Mouse (Mus musculus) right cerebral cortex, adult 18-20 months (tissue): ENCODE measurements around the gene Mtfmt.
A peak's percentile ranks its signal among the peaks of the same experiment; 100 is the strongest.

Experiments
- DNase-seq: peaks from one replicate; pipeline ENCODE4 v3.0.0; 2022; ENCODE audit warnings: mixed read lengths

Gene Mtfmt

DNA sequence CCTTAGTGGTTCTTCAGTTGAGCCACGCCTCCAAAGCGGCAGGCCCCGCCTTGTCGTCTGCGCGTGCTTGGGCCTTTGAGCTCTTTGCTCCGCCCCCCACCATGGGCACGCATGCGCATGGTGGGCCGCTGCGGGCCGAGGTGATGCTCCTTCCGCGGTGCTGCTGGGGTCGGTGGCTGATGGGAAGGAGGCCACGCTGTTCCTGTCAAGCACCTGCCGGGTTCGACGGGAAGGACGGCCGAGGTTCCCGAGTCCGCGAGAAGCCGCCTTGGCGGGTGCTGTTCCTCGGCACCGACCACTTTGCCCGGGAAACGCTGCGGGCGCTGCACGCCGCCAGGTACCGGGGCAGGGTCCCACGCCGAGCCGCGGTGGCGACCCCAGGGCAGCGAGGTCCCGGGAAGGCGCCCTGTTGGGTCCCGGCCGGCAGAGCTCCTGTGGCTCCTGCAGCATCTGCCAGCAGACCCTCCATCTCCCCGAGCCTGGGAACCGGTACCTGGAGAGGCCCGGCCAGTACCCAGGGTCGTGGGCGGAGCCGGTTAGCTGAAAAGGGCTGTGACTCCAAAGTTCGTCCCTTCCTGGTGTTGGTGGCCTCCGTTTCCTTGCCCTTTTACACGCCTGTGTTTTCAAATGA is at the start of gene Mtfmt:
Gene Mtfmt, plus strand, starts transcription at position 112 of the 631 bp plus-strand sequence.
- peak; percentile 93 for DNase-seq

DNA sequence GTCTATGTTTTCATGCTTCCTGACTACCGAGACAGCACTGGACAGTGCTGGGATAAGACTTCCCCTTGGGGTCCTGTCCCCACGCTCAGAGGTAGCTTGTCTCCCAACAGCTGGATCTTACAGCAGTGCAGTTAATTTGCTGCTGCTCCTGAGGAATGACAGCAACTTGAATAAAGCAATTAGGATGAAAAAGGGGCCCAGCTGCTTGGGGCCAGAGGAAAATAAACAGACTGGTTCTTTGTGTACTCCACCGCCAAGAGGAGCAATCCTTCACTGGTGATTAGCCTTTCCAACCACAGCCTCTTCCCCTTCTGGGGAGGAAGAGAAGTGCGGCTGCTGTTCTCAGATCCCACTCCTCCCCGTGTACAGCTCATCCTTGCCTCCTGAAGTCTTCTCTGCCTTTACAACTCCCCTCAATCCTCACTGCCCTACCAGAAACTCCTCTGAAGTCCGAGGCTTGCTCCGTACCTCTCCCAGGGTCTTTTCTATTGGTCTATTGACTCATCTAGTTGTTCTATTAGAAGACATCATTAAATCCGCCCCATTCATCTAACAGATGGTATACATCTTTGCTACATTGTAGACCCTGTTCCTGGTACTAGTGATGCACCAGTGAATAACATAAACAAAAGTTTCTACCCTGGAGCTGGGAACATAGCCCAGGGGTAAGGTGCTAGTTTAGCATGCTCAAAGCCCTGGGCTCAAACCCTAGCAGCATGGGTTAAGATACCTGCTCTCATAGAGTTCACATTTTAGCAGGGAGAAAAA is 49.0 kb upstream of the Mtfmt start:
- DNase-seq, result no peak

DNA sequence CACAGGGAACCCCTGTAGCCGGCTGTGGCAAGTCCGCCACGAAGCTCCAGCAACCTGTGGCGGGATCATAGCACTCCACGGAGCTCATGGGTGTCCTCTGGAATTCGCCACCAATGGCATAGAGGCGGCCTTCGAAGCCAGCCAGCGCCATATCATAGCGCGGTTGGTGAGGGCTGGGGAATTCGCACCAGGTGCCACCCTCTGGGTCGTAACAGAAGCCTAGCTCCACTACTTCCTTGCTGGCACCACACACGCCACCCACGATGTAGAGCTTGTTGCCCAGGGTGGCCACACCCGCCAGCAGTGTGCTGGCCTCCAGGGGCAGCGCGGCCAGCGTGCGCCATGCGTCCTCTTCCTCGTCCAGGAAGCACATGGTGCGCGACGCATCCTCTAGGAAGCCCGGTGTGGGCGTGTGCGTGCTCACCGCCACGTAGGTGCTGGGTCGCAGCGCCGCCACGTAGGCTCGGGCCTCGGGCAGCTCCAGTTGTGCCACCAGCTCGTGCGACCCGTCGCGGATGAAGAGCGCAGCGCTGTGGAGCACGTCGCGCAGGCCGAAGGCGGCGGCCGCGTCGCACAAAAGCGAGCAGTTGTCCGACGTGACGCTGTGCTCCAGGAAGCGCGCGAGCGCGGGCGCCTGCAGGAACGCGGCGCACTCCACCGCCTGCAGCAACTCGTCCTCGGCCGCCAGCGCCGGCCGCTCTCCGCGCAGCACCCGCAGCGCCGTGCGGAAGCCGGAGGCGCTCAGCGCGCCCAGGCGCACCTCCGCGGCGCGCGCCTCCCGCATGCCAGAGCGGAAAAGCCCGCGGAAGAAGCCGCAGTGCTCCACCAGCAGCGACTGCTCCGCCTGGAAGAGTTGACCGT is 44.6 kb upstream of the Mtfmt start:
- DNase-seq, result peak; percentile 11

DNA sequence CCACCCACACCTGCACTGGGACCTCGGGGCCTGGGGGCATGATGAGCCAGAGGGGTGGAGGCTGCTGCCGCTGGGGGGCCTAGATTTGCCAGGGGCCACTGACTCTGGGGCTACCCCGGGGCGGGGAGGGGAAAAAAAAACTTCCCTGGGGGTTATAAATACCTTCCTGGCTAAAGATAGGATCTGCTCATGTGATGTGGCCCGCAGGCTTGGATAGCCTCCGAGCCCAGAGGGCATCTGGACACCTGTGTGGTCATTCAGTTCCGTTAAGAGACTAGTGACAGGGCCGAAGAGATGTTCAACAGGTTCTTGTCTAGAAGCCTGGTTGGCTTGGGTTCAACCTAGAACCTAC is 44.0 kb upstream of the Mtfmt start, which contains the start of gene Kbtbd13:
Gene Kbtbd13, minus strand, starts transcription at position 40 of the 352 bp plus-strand sequence.
- DNase-seq, result no peak

DNA sequence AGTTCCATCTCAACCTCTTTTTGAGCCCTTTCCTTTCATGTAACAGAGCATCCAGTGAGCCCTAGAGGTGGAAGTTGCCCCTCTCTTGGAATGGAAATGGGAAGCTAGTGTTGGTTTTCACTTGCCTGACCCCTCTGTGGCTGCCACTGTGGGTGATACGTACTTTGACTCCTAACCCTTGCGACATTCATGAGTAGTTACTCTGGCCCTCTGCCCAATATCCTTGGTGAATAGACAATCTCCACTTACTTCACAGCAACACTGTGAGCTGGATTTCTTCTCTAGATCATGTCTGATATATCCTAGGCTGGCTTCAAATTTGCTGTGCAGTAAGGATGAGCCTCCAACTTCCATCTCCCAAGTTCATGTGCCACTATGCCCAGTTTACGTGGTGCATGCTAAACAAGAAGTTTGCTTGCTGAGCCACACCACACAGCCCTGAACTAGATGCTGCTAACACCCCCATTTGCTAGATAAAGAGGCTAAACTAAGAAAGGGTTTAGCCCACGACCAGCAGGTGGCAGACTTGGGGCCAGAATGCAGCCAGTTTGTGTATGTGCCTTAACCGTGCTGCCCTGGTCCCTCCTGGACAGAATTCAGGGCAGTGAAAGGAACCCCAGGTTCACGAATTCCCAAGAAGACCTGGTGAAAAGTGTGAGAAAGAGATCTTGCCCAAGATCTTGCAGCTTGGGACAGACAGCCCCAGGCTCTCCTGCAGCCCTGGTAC is 42.8 kb upstream of the Mtfmt start:
- DNase-seq, result peak; percentile 48

DNA sequence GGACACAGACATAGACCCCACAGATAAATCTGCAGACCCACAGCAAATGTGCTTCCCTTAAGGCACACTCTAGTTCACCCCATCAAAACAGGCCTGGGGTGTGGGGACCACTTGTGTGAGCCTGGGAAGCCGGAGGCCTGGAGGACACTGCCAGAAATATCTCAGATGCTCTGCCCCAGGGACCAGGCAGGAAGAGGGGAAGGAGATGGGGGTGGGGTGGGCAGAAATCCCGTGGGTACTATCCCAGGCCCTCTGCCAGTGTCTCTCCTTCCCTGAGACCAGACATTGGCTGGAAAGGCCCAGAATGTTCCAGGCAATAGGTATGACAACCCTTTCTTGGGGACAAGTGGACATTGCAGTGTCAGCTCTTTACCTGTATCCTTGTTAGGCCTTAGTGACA is 42.0 kb upstream of the Mtfmt start:
- DNase-seq, result no peak

DNA sequence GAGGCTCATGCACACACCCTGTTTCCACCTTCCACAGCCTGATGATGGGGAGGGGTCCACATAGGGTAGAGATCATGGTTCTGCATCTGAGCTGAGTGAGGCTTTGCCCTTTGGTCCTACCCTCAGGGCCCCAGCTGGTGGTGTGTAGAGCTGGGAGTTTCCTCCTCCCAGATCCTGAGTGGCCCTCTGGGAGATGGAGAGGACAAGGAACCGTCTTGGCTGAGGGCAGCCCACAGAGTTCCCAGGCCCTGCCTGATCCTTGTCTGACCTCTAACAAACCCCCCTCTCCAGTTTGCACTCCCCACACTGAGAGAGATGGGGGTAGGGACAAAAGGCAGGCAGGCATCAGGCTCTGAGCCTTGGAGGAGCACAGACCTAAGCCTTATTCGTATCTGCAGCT is 41.2 kb upstream of the Mtfmt start:
- no peak for DNase-seq

DNA sequence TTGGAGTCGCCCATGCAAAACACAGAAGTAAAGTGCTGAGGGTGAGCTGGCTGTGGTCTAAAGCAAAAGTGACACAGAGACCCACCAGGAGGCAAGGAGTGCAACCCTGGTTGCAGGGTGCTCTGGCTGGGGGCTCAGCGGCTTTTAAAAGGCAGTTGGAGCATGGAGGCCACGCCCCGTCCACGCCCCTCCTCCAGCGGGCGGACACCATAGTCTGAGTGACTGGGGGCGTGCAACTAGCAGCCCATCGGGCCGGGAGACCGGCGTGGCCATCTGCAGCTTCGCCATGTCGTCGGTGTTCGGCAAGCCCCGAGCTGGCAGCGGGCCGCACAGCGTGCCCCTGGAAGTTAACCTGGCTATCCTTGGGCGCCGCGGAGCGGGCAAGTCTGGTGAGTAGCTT is 37.3 kb upstream of the Mtfmt start, which contains the start of gene Rasl12:
Gene Rasl12, plus strand, starts transcription at position 228 of the 400 bp plus-strand sequence.
- peak; percentile 36 for DNase-seq

DNA sequence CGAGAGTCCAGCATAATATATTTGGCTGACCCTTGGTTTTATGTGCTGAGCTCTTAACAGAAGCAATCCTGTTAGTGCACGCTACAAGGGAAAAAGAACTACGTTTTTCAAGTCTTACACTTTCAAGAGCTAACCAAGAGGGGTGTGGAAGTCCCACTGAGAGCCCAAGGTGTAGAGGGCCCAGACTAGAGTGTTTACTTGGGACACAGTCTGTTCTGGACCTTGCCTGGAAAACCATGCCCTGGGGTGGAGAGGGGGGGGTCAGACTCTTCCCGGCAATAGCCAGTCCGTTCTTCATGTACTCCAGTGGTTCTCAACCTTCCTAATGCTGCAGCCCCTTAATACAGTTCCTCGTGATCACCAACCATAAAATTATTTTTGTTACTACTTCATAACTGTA is 35.6 kb upstream of the Mtfmt start:
- DNase-seq, result no peak

DNA sequence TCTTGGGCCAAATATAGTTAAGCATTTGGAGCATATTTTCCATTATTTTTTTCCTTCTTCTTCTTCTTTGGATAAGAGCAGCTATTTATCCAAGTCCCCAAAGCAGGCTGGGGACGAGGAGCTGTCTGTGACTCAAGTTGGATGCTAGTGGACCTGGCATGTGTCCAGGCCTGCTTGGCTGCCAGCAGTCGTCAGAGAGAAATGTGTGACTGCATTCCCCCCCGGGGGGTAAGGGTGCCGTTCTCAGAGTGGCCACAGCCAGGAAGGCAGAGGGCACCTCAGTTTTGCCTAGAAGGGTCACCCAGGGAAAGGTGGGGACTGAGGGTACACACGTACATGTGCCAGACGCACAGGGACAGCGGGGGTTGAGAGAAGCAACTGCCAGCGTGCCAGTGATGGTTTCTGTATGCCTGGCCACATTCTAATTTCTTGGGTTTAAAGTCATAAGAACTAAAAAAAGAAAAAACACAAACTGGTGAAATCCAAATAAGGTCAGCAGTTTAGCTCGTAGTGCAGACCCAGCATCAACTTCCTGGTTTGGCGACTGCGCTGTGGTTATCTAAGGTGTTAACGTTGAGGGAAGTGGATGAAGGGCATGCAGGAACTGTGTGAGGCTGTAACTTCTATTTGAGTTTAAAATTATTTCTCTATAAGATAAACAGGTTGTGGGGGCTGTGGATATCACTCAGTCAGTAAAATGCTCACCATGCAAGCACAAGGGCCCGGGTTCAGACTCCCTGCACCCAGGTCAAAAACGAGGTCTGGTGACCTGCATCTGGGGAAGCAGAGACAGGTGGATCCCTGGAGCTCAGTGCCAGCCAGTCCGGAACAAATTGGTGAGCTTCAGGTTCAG is 31.0 kb upstream of the Mtfmt start:
- DNase-seq, result peak; percentile 81

DNA sequence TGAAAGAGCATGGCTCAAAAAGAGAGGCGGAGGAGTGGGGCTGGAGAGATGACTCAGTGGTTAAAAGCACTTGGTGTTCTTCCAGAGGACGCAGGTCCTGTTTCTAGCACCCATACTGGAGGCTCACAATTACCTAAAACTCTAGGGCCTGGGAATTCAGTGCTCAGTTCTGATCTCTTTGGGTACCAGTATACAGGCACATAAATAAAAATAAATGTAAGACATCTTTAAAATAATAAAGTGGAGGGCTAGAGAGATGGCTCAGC is 30.5 kb upstream of the Mtfmt start:
- DNase-seq, result no peak

DNA sequence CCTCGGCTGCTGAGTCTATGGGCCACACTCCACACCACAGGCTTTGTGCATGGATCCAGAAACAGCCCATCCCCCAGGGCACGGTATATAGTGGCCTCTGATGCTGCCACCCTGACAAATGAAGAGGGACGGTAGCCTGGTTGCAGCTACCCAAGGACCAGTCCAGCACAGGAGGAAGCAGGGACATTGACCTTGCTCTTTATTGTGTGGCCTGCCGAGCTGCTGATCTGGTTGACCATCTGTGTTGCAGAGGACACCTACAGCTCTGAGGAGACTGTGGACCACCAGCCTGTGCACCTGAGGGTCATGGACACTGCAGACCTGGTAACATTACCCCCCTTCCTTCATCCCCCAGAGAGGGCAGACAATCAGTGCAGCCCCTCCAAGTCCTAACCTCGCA is 28.3 kb upstream of the Mtfmt start:
- DNase-seq, result no peak

DNA sequence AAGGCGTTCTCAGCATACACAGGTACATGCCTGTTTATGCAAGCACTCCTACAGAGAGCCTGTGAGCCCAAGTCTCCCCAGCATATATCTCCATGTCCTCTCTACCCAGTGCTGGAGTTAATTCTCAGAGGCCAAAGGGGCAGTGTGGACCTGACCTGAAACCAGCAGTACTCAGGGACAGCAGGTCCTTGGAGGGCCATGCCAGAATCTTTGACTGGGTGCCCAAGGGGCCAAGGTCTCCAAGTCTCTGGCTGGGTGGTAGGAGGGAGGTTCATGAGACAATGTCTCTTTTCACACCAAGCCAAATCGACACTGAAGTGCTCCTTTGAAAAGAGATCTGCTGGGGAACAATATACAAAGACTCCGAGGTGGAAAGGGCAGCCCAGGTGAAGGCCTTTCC is 27.7 kb upstream of the Mtfmt start:
- no peak for DNase-seq

DNA sequence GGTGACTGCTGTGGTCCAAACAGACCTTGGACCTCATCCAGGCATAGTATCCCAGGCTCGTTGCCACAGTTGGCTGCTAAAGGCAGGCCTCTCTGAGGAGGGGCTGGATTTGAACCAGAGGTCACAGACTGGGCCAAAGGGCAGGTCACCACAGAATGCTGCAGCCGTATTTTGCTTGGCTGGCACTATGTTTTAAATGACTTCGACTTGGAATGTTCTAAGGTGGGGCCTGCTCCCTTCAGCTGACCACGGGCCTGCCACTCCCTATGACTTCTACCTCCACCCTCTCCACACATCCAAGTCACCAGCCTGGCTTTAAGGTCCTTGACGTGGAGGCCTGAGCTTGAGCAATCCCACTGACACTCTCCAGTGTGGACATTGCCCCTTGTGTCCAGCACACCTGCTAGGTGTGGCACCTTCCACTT is 26.7 kb upstream of the Mtfmt start:
- no peak for DNase-seq

DNA sequence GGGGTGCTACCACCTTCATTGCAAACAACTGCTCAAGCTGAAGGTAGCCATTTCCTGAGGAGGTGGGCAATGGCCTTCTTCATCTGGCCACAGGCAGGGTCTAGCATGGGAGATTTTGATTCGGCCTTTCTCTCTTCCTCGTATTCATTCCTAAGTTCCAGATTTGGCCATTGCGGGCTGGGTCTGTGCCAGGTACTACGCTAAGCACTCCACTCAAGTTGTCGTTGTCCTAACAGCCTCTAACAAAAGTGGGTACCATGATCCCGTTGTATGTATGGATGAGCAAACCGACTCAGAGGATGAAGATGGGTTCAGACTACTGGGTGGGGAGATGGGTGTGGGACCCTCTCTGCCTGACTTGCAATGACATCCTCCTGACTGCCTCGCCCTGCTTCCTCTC is 25.2 kb upstream of the Mtfmt start:
- no peak for DNase-seq

DNA sequence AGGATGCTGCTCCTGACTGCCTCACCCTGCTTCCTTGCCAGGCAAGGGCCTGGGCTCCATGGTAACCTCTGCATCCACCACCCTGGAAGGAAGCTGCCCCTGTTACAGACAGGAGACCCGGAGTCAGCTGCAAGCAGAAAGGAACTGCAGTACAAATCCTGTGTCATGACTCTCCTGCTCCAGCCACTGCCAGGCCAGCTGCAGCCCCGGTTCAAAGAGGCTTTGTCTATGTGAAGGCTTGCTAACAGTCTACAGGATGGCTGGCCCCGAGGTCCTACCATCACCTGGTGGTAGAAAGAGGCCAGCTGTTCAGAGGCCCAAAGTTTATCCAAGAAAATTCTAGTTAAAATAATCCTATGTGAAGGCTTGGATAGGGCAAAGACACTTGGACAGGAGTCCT is 24.3 kb upstream of the Mtfmt start:
- DNase-seq, result no peak

DNA sequence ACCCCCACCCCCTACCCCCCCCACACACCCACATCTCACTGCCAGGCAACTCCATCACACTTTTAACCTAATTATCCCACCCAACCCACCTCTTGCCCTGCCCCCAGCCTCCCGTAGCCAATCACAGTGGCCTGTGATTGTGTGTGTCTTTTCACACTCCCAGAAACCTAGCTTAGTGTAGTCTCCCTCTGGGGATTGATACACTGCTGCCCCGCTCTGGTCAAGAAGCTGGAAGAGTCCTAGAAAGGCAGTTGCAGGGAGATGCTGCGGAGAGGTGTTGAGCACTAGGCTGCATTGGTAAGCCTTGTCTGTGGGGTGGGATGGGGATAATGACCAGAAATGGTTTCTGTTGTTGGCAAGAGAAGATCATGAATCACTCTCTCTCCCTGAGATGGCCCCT is 17.8 kb upstream of the Mtfmt start:
- DNase-seq, result no peak

DNA sequence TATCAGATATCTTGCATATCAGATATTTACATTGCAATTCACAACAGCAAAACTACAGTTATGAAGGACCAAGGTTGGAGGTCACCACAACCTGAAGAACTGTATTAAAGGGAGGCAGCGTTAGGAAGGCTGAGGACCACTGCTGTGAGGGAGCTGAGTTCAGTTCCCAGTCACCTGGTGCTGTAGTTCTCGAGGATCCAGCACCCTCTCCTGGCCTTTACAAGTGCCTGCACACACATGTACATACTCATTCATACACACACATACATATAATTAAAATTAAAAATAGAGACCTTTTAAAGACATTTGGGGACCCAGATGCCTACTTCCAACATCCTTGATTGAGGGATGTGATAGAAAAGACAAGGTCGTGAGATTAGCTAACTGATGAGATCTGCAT is 15.9 kb upstream of the Mtfmt start:
- no peak for DNase-seq

DNA sequence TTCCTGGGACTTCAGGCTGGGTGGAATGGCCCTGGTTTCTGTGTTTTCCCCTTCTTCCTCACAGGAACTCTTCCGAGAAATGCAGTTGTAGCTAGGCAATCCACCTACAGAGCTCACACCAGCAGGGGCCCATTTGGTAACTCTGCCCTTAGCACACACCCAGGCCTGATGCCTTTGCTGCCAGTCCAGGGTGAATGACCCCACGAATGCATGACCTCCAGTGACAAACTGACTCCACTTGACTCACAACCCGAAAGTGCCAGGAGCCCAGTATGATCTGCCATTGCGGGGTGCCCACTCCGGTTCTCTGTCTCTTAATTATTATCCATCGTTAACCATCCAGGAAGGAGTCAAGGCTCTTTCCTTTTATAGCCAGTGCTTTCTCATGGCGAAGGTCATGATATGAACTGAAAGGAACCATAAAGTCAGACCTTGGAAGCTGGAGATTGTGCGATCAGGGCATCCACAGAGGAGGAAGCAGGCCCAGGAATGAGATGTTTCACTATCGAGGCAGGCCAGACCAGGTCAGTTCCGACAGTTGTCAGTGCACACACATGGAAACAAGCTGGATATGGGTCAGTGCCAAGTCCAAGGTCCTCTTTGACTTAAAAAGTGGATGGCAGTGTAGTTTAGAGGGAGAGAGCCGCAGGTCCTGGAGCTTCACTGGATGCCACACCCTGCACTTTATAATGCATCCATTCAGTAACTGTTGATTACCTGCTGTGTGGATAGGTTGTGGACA is 12.7 kb upstream of the Mtfmt start, which contains the start of gene Slc51b:
Gene Slc51b, minus strand, starts transcription at position 196 of the 742 bp plus-strand sequence.
- no peak for DNase-seq

DNA sequence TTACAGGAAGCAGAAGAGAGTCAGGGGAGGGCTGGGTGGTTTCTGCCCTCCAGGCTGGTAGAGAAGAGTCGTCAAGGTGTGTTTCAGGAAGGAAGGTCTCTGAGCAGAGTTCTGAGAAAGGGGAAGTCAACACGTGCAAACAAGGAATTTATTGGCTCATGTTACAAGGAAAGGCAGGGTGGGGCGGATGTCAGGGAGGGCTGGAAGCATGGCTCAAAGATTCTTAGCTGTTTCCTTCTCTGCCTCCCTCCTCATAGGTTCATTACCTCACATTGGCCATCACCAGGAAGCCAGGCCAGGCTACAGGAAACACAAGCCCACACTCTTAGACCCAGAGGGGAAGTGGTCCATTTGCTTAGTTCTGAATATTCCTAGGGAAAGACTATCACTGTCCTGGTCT is 11.2 kb upstream of the Mtfmt start:
- no peak for DNase-seq

DNA sequence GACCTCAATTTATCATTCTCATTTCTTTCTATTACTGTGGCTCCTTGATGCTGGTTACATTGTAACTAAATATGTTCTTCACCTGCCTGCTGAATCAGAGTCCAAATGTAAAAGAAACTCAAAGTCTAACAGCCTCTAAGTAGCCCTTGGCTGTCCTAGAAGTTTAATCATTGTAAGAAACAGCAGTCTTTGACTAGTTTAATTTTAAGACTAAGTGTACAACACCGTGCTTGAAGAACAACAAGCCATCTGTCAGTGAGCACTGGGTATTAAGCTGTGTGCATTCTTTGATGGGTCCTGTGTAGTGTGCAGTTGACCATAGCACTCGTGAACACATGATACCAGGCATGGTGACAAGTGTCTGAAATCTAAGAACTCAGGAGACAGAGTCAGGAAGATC is 8.1 kb upstream of the Mtfmt start:
- no peak for DNase-seq
